Mouse (Mus musculus): ENCODE measurements around the gene Ckap5. TPM values are rescaled to one million over a fixed set of nuclear protein-coding genes. Genes with fewer than 3 reads are reported as not detected.

Gene Ckap5
- polyA plus RNA-seq, 1 experiment = 97.8 TPM

GRCm38 (mm10) chr2:91629682-91630081, 103.1 kb downstream of the Ckap5 start:
- TF ChIP-seq POLR2A (IDR thresholded peaks at IDR 0.05; ENCODE audit: borderline replicate concordance, insufficient read depth, low read length) = no peak
- TF ChIP-seq CTCF (IDR thresholded peaks at IDR 0.05; ENCODE audit: borderline replicate concordance, insufficient read depth, low read depth, low read length) = no peak
- peaks cover 5% of the 10 kb centered on the region; the same call in 1 of the 2 replicates for H3K4me1 ChIP-seq (ENCODE audit: control insufficient read depth, insufficient read depth, low read length)
- DNase-seq = no peak
- H3K27ac ChIP-seq (ENCODE audit: insufficient read depth, low read length) = no peak overlapping the region
- no peak overlapping the region for H3K4me3 ChIP-seq (replicated peaks; ENCODE audit: insufficient read depth, low read depth, low read length)
- no peaks in the 10 kb centered on the region for H3K27me3 ChIP-seq (ENCODE audit: control insufficient read depth, insufficient read depth, low read length)
- WGBS = 78% methylated on average over 18 of the region's 18 CpGs

GRCm38 (mm10) chr2:91630384-91630783, 103.8 kb downstream of the Ckap5 start:
- 89% methylated on average over 12 of the region's 12 CpGs for WGBS
- Histone ChIP-seq H3K4me3 (replicated peaks; ENCODE audit: insufficient read depth, low read depth, low read length) (no peak overlapping the region), H3K4me1 (ENCODE audit: control insufficient read depth, insufficient read depth, low read length) (peaks cover 12% of the 10 kb centered on the region), H3K27me3 (ENCODE audit: control insufficient read depth, insufficient read depth, low read length) (no peaks in the 10 kb centered on the region), H3K27ac (ENCODE audit: insufficient read depth, low read length) (no peak overlapping the region)
- no peak for TF ChIP-seq POLR2A (IDR thresholded peaks at IDR 0.05; ENCODE audit: borderline replicate concordance, insufficient read depth, low read length)
- no peak for TF ChIP-seq CTCF (IDR thresholded peaks at IDR 0.05; ENCODE audit: borderline replicate concordance, insufficient read depth, low read depth, low read length)
- no peak for DNase-seq

GRCm38 (mm10) chr2:91631826-91632225, 105.3 kb downstream of the Ckap5 start:
- H3K27ac ChIP-seq (ENCODE audit: insufficient read depth, low read length) = no peak overlapping the region
- H3K4me3 ChIP-seq (replicated peaks; ENCODE audit: insufficient read depth, low read depth, low read length) = no peak overlapping the region
- DNase-seq = no peak
- TF ChIP-seq POLR2A (IDR thresholded peaks at IDR 0.05; ENCODE audit: borderline replicate concordance, insufficient read depth, low read length) (no peak), CTCF (IDR thresholded peaks at IDR 0.05; ENCODE audit: borderline replicate concordance, insufficient read depth, low read depth, low read length) (no peak)
- WGBS = 87% methylated on average over 5 of the region's 5 CpGs
- no peaks in the 10 kb centered on the region for H3K27me3 ChIP-seq (ENCODE audit: control insufficient read depth, insufficient read depth, low read length)
- peaks cover 21% of the 10 kb centered on the region for H3K4me1 ChIP-seq (ENCODE audit: control insufficient read depth, insufficient read depth, low read length)

- no peak for DNase-seq
- WGBS = 78% methylated on average over 5 of the region's 5 CpGs
- Histone ChIP-seq H3K27ac (ENCODE audit: insufficient read depth, low read length) (no peak overlapping the region), H3K4me1 (ENCODE audit: control insufficient read depth, insufficient read depth, low read length) (peaks cover 21% of the 10 kb centered on the region), H3K27me3 (ENCODE audit: control insufficient read depth, insufficient read depth, low read length) (no peaks in the 10 kb centered on the region), H3K4me3 (replicated peaks; ENCODE audit: insufficient read depth, low read depth, low read length) (no peak overlapping the region)
- TF ChIP-seq POLR2A (IDR thresholded peaks at IDR 0.05; ENCODE audit: borderline replicate concordance, insufficient read depth, low read length) (no peak), CTCF (IDR thresholded peaks at IDR 0.05; ENCODE audit: borderline replicate concordance, insufficient read depth, low read depth, low read length) (no peak)
Measured at GRCm38 (mm10) chr2:91632316-91632715, 105.8 kb downstream of the Ckap5 start.

- Histone ChIP-seq H3K27me3 (ENCODE audit: control insufficient read depth, insufficient read depth, low read length) (no peaks in the 10 kb centered on the region), H3K27ac (ENCODE audit: insufficient read depth, low read length) (no peak overlapping the region), H3K4me1 (ENCODE audit: control insufficient read depth, insufficient read depth, low read length) (peaks cover 21% of the 10 kb centered on the region), H3K4me3 (replicated peaks; ENCODE audit: insufficient read depth, low read depth, low read length) (no peak overlapping the region)
- TF ChIP-seq POLR2A (IDR thresholded peaks at IDR 0.05; ENCODE audit: borderline replicate concordance, insufficient read depth, low read length) = no peak
- TF ChIP-seq CTCF (IDR thresholded peaks at IDR 0.05; ENCODE audit: borderline replicate concordance, insufficient read depth, low read depth, low read length) = no peak
- no peak for DNase-seq
- WGBS = 81% methylated on average over 12 of the region's 12 CpGs
Measured at GRCm38 (mm10) chr2:91633334-91633977, 106.9 kb downstream of the Ckap5 start.

GRCm38 (mm10) chr2:91634841-91635240, 108.3 kb downstream of the Ckap5 start:
- Histone ChIP-seq H3K4me1 (ENCODE audit: control insufficient read depth, insufficient read depth, low read length) (peaks cover 21% of the 10 kb centered on the region), H3K27ac (ENCODE audit: insufficient read depth, low read length) (peak overlapping the region; percentile 29), H3K4me3 (replicated peaks; ENCODE audit: insufficient read depth, low read depth, low read length) (no peak overlapping the region), H3K27me3 (ENCODE audit: control insufficient read depth, insufficient read depth, low read length) (no peaks in the 10 kb centered on the region)
- WGBS = 23% methylated on average over 9 of the region's 9 CpGs
- peak; percentile 41 to 60 for DNase-seq
- TF ChIP-seq POLR2A (IDR thresholded peaks at IDR 0.05; ENCODE audit: borderline replicate concordance, insufficient read depth, low read length) = no peak
- TF ChIP-seq CTCF (IDR thresholded peaks at IDR 0.05; ENCODE audit: borderline replicate concordance, insufficient read depth, low read depth, low read length) = no peak

- Histone ChIP-seq H3K27me3 (ENCODE audit: control insufficient read depth, insufficient read depth, low read length) (no peaks in the 10 kb centered on the region), H3K27ac (ENCODE audit: insufficient read depth, low read length) (peak overlapping the region; percentile 29), H3K4me1 (ENCODE audit: control insufficient read depth, insufficient read depth, low read length) (peaks cover 21% of the 10 kb centered on the region), H3K4me3 (replicated peaks; ENCODE audit: insufficient read depth, low read depth, low read length) (no peak overlapping the region)
- TF ChIP-seq CTCF (IDR thresholded peaks at IDR 0.05; ENCODE audit: borderline replicate concordance, insufficient read depth, low read depth, low read length) (no peak), POLR2A (IDR thresholded peaks at IDR 0.05; ENCODE audit: borderline replicate concordance, insufficient read depth, low read length) (no peak)
- DNase-seq = no peak
- 79% methylated on average over 11 of the region's 11 CpGs for WGBS
Measured at GRCm38 (mm10) chr2:91635486-91635885, 108.9 kb downstream of the Ckap5 start.

- TF ChIP-seq CTCF (IDR thresholded peaks at IDR 0.05; ENCODE audit: borderline replicate concordance, insufficient read depth, low read depth, low read length) (no peak), POLR2A (IDR thresholded peaks at IDR 0.05; ENCODE audit: borderline replicate concordance, insufficient read depth, low read length) (no peak)
- H3K4me1 ChIP-seq (ENCODE audit: control insufficient read depth, insufficient read depth, low read length) = peaks cover 21% of the 10 kb centered on the region
- WGBS = 88% methylated on average over 8 of the region's 8 CpGs
Measured at GRCm38 (mm10) chr2:91636229-91636628, 109.7 kb downstream of the Ckap5 start, which contains the start of gene F2. Gene F2, minus strand, starts transcription at chr2:91636414.

More at GRCm38 (mm10) chr2:91636229-91636628, 109.7 kb downstream of the Ckap5 start, which contains the start of gene F2:
- Histone ChIP-seq H3K27ac (ENCODE audit: insufficient read depth, low read length) (peak within 1 kb of the TSS; percentile 29), H3K4me3 (replicated peaks; ENCODE audit: insufficient read depth, low read depth, low read length) (no peak within 1 kb of the TSS), H3K27me3 (ENCODE audit: control insufficient read depth, insufficient read depth, low read length) (no peaks in the 10 kb centered on the region)
- no peak for DNase-seq
